Mouse (Mus musculus) stomach, postnatal 0 days (tissue): Measurements from ENCODE around the gene Trpv2. TPM values are rescaled to one million over a fixed set of nuclear protein-coding genes. Genes with fewer than 3 reads are reported as not detected.
A peak's percentile ranks its signal among the peaks of the same experiment; 100 is the strongest.

Source experiments
- ATAC-seq: fragments of 200-750 bp; cut with Nextera tagmentation; 2 replicates; pipeline ENCODE4 v1.8.0; 2017; ENCODE audit not compliant: low FRiP score, low TSS enrichment
- DNase-seq: peaks from one replicate; pipeline ENCODE4 v3.0.0-alpha.2; 2016; ENCODE audit warnings: low spot score
- H3K27ac ChIP-seq: fragments of 300-500 bp; sonication (generic); replicated peaks from 2 replicates; pipeline ENCODE4 v1.5.1; 2014; ENCODE audit warnings: mild to moderate bottlenecking, control low read depth
- H3K27me3 ChIP-seq: fragments of 300-500 bp; sonication (generic); 2 replicates; pipeline ENCODE4 v1.6.1; 2014; ENCODE audit warnings: low read length; ENCODE audit not compliant: control insufficient read depth, insufficient read depth
- H3K36me3 ChIP-seq: fragments of 300-500 bp; sonication (generic); 2 replicates; pipeline ENCODE4 v1.6.1; 2014; ENCODE audit warnings: low read length, mixed read lengths; ENCODE audit not compliant: control insufficient read depth, insufficient read depth
- H3K4me1 ChIP-seq: fragments of 300-500 bp; sonication (generic); replicated peaks from 2 replicates; pipeline ENCODE4 v1.6.1; 2014; ENCODE audit warnings: antibody characterized with exemption; ENCODE audit not compliant: control insufficient read depth, insufficient read depth
- H3K4me2 ChIP-seq: fragments of 300-500 bp; sonication (generic); replicated peaks from 2 replicates; pipeline ENCODE4 v1.6.1; 2014; ENCODE audit warnings: low read depth, mild to moderate bottlenecking, control low read depth, moderate library complexity
- H3K4me3 ChIP-seq: fragments of 300-500 bp; sonication (generic); 2 replicates; pipeline ENCODE4 v1.5.1; 2014; ENCODE audit warnings: low read depth, low read length, control low read depth
- H3K9ac ChIP-seq: fragments of 300-500 bp; sonication (generic); 2 replicates; pipeline ENCODE4 v1.6.1; 2014; ENCODE audit warnings: mild to moderate bottlenecking, low read length, control low read depth, mixed read lengths
- H3K9me3 ChIP-seq: fragments of 300-500 bp; sonication (generic); 2 replicates; pipeline ENCODE4 v1.6.1; 2016; ENCODE audit warnings: low read length; ENCODE audit not compliant: control insufficient read depth
- CTCF ChIP-seq: IDR thresholded peaks from 2 replicates; pipeline ENCODE4 v1.5.1; 2016; ENCODE audit warnings: antibody characterized with exemption, low read depth, mild to moderate bottlenecking, moderate library complexity
- EP300 ChIP-seq: optimal IDR thresholded peaks from 2 replicates; pipeline ENCODE3; 2016; ENCODE audit warnings: antibody characterized with exemption
- WGBS: fragments of 180-500 bp; shearing (Covaris S2); extraction: QIAGEN DNeasy Blood & Tissue Kit; methylation state at CpG from one replicate; pipeline ENCODE4 v1.1.7; 2014; 5-methylcytosine and 5-hydroxymethylcytosine counted together
- polyA plus RNA-seq: library from polyadenylated mRNA; unstranded; fragments of >200 nt; fragmentation: Nextera tagmentation; extraction: Ambion mirVana; gene quantifications from 2 replicates; pipeline ENCODE4 v1.2.1, GENCODE M21; 2015

Trpv2 gene
- polyA plus RNA-seq = 9.6 and 11.0 TPM in 2 replicates

DNA sequence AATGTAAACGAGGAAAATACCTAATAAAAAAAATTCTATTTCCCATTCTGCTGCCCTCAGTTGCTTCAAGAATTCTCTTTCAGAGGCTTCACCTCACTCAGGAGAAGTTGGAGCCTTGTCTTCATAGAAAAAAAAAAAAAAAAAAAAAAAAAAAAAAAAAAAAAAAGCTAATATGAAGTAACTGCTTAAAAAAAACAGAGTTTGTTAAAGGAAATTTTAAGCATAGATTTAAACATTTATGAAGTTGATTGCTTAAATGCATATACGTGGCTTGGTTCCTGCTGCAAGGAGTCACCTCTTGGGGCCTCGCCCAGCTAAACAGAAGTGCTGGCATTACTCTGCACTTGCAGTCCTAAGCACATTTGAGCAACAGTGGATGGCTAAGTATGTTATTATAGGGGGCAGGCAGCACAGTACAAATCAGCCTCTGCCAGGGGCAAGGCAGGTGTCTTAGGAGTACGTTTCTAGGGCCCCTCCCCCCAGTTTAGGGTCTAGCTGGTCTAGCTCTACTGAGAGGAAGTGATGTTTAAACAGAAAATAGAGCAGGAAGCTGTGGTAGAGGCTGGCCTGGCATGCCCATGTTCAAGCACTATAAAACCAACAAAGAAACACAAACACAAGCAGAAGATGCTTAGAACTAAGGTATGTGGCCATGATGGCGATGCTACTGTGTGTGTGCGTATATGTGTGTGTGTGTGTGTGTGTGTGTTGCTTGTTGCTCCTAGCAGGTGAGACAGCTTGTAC, at the start of gene Trpv2:
Gene Trpv2, plus strand, starts transcription at position 528 of the 744 bp plus-strand sequence.
- 67% methylated on average over 6 of the region's 6 CpGs for WGBS
- ATAC-seq = no peak
- peak within 1 kb of the TSS; percentile 53 for H3K4me3 ChIP-seq
- no peak within 1 kb of the TSS; the same call in 1 of the 2 replicates for H3K9ac ChIP-seq
- H3K4me2 ChIP-seq = peak within 1 kb of the TSS; percentile 94
- no peak within 1 kb of the TSS for H3K27ac ChIP-seq
- TF ChIP-seq CTCF (no peak), EP300 (no peak)
- no peaks in the 10 kb centered on the region for H3K36me3 ChIP-seq
- no peaks in the 10 kb centered on the region for H3K4me1 ChIP-seq
- no peaks in the 10 kb centered on the region for H3K27me3 ChIP-seq
- no peaks in the 10 kb centered on the region for H3K9me3 ChIP-seq
- DNase-seq = no peak

- H3K4me1 ChIP-seq = peaks cover 3% of the 10 kb centered on the region
- H3K9ac ChIP-seq = no peak overlapping the region
- WGBS = 91% methylated on average over 8 of the region's 8 CpGs
- ATAC-seq (no peak), DNase-seq (no peak)
- no peak overlapping the region for H3K27ac ChIP-seq
- no peak for TF ChIP-seq CTCF
- no peak for TF ChIP-seq EP300
- H3K9me3 ChIP-seq = no peaks in the 10 kb centered on the region
- no peaks in the 10 kb centered on the region for H3K36me3 ChIP-seq
- H3K4me3 ChIP-seq = no peak overlapping the region
- H3K27me3 ChIP-seq = no peaks in the 10 kb centered on the region
- no peak overlapping the region for H3K4me2 ChIP-seq
These were observed 37.2 kb upstream of the Trpv2 start for GRCm38 (mm10) chr11:62537089-62537488.

DNA sequence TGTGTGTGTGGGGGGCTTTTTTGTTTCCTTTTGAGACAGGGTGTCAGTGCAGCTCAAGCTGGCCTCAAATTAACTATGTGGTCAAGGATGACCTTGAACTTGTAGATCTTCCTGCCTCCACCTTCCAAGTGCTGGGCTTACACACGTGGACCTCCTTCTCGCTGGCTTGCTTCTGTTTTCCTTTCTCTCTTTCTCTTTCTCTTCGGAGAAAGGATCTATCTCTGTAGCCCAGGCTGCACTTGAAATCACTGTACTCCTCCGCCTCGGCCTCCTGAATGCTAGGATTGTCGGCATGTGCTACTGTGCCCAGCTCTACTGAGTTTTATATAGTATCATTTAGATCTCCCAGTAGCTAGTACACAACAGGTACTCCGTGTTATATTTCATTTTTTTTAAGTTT, 36.7 kb upstream of the Trpv2 start:
- H3K27me3 ChIP-seq = no peaks in the 10 kb centered on the region
- H3K4me2 ChIP-seq = no peak overlapping the region
- no peak overlapping the region for H3K9ac ChIP-seq
- DNase-seq (no peak), ATAC-seq (no peak)
- 67% methylated on average over 7 of the region's 7 CpGs for WGBS
- H3K36me3 ChIP-seq = no peaks in the 10 kb centered on the region
- no peaks in the 10 kb centered on the region for H3K9me3 ChIP-seq
- no peak overlapping the region for H3K4me3 ChIP-seq
- no peak overlapping the region for H3K27ac ChIP-seq
- H3K4me1 ChIP-seq = peaks cover 3% of the 10 kb centered on the region
- TF ChIP-seq CTCF (no peak), EP300 (no peak)

DNA sequence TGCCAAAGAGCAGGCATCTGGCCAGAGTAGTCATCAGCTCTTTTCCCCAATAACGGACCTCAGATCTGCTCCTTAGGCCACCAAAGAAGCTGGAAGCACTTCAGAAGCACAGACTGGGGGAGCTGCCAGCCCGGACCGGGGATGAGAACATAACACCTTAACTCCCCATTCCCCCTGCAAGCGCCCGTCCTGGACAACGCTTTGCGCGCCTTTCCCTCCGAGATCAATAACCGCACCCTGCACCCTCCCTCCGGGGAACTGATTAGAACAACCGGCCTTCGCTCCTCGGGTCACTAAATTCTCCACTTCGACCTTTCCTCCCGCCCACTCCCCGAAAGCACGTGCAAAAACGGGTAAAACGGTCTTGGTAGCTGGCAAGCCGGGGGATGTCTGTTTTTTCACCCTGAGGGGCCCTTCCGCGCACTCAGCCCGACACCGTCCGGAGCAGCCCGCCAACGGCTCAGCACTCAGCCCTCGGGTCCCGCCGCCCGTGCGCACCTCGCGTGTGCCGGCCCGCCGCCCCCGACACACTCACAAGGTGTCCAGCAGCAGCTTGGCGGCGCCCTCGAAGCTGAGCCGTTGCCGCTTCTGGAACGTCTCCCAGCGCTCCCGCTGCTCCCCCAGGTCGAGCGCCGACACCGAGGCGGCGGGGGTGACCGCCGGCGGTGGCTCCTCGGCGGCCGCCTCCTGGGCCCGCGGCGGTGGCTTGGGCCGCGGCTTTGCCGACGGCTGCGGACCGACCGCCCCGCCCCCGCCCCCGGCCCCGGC, 35.8 kb upstream of the Trpv2 start:
- peaks cover 3% of the 10 kb centered on the region for H3K4me1 ChIP-seq
- peak; percentile 69 for DNase-seq
- WGBS = under 1% methylated on average over 49 of the region's 73 CpGs
- 0 out of 2 replicates have a peak, but pooled peaks have one; percentile 18 for TF ChIP-seq CTCF
- TF ChIP-seq EP300 = no peak
- H3K27ac ChIP-seq = peak overlapping the region; percentile 77
- no peaks in the 10 kb centered on the region for H3K36me3 ChIP-seq
- no peaks in the 10 kb centered on the region for H3K27me3 ChIP-seq
- H3K9me3 ChIP-seq = no peaks in the 10 kb centered on the region
- peak overlapping the region; percentile 73 for H3K4me3 ChIP-seq
- peak; percentile 74 for ATAC-seq
- peak overlapping the region; percentile 96 for H3K4me2 ChIP-seq
- H3K9ac ChIP-seq = peak overlapping the region; percentile 87

DNA sequence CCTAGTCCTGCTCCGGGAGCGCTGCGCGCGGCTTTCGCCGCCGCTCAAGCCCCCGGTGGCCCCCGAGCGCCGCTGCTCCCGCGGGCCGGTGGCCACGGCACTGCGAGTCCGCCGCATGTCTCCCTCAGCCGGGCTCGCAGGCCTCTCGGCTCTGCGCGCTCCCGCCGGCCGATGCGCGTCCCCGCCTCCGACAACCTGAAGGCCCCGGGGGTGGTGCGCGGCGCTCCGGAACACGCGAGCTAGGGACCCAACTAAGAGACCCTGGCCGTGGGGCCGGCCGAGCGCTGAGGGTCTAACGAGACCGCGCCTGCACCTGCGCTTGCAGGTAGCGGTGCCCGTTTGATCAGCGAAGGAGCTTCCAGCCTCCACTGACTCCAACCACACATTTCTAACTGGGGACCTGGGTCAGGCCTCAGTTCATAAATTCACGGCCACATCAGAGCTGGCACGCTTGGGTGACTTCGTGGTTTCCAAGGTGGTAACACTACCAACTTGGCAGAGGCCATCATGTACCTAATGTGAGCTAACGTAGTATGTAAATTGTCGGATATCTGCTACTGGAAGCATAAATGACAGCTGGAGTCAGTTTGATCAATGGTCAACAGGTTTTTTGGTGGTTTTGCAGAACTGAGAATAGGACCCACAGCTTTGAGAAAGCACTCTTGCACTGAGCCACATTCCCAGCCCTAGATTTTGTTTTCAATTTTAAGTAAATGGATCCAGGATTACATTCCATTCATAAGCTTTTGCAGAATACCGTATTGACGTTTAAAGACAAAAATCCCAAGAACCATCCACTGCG, 35.0 kb upstream of the Trpv2 start, which contains the start of gene Cenpv:
Gene Cenpv, minus strand, starts transcription at position 173 of the 802 bp plus-strand sequence.
- DNase-seq = peak; percentile 82
- Histone ChIP-seq H3K36me3 (no peaks in the 10 kb centered on the region), H3K4me1 (peaks cover 3% of the 10 kb centered on the region), H3K4me2 (peak within 1 kb of the TSS; percentile 96), H3K27ac (peak within 1 kb of the TSS; percentile 77), H3K4me3 (peak within 1 kb of the TSS; percentile 73), H3K9ac (peak within 1 kb of the TSS; percentile 87), H3K9me3 (no peaks in the 10 kb centered on the region), H3K27me3 (no peaks in the 10 kb centered on the region)
- ATAC-seq = peak; percentile 82
- no peak for TF ChIP-seq CTCF
- 6% methylated on average over 55 of the region's 57 CpGs for WGBS
